Mouse (Mus musculus): ENCODE data around the gene Aldh16a1.
"Not testable (repeated sequence)": the region's sequence is repeated elsewhere in the genome, so short reads cannot be mapped to it uniquely, and the experiment has no call there.

Aldh16a1 gene

GRCm38 (mm10) chr7:45133446-45134159, 20.8 kb downstream of the Aldh16a1 start:
- DNase-seq (ENCODE audit: low spot score): no peak

DNA sequence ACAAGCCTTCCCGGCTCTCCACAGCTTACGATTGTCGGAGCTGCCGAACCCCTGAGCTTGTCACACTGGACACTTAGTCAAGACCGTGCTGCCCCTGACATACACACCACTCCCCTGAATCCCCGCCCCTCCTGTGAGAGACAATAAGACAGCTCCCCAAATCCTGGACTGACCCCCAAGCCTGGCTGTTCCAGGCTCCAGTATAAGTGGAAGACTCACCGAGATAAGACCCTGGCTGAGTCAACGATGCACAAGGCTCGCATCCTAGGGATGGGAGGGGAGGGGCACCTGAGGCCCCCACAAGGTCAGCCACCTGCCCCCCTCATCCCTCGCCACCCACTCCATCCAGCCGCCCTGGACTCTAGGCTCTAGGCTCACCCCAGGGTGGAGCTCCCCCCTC, 22.5 kb downstream of the Aldh16a1 start:
- DNase-seq (ENCODE audit: low spot score): no peak

DNA sequence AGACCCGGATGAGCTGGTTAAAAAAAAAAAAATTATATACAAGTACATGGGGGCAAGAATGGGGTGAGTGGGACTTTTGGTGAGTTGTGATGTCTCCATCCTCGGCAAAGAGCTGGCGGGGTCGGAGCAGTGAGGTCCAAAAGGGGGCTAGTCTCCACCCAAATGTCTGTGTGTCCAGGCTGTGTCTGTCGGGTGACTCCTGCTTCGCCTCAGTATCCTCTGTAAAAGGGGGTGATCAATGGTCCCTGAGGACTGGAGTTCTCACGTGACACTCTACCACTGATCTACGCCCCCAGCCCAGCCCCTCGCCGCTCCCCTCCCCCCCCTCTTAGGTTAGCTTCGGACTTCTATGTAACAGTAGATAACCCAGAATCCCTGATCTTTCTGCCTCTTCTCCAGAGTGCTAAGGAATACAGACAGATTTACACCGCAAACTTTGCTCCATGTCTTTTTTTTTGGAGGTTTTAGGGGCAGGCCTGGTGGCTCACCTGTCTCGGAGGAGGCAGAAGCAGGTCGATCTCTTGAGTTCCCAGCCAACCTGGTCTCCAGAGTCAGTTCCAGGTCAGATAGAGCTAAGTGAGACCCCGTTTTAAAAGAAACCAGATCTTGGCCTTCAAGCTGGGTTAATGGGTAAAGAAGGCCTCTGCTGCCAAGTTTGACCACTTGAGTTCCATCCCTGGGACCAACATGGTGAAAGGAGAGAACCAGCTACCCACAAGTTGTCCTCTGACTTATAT, 24.4 kb downstream of the Aldh16a1 start:
- DNase-seq (ENCODE audit: low spot score): no peak

GRCm38 (mm10) chr7:45129318-45129717, 25.1 kb downstream of the Aldh16a1 start:
- DNase-seq (ENCODE audit: low spot score): no peak

GRCm38 (mm10) chr7:45128624-45129246, 25.6 kb downstream of the Aldh16a1 start, which contains the start of gene Rpl13a:
Gene Rpl13a, minus strand, starts transcription at chr7:45128761.
- peak; percentile 99 for DNase-seq (ENCODE audit: low spot score)

DNA sequence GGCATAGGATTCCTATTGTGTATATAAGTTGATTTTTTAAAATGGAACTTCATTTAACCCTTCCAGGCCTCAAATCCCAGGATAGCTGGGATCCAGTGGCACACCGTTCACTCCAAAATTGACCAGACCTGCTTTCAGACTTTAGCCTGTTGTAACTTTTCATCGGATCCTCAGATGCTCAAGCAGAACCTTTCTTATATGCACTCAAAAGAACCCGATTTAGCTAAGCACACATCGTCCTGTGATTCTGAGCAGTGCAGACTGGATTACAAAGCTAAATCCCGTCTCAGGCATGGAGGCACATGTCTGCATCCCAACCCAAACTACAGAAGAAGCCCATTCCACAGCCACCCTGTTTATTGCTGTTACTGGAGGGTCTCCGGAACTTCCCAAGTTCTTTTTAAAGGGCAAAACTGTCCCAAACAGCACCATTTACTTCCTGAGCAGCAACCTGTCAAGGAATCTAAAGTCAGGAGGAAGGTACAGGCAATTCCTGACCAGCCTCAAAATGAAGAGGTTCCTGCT, 26.6 kb downstream of the Aldh16a1 start:
- no peak for DNase-seq (ENCODE audit: low spot score)

DNA sequence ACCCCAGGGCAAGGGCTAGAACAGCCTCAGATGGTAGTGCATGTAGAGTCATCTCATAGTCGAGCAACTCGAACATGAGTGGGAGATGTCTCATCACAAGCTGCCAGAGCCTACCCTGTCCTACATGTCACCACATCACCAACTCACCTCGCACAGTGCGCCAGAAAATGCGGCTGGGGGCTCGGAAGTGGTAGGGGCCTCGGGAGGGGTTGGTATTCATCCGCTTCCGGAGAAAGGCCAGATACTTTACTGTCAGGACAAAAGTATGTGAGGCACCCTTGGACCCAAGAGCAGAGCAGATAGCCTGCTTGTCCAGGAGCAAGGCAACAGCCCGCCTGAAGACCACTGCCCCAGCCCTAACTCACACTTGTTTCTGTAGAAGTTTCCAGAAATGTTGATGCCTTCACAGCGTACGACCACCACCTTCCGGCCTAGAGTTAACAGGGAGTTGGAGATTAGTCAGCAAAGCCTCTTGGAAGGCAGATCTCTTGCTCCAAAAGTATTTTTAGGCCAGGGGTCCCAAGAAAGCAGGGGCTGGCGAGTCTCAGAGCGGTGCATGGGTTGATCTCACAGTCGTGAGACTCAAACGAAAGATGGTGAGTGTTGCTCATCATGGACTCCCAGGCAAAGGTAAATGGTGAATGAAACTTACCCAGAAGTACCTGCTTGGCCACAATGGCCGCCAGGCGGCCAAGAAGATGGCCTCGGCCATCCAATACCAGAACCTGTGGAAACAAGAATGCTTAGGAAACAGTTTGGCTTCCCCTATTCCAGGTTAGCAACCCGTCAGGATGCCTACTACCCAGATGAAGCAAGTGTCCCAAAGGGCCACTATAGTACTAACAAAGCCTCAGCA, 27.3 kb downstream of the Aldh16a1 start:
- no peak for DNase-seq (ENCODE audit: low spot score)

DNA sequence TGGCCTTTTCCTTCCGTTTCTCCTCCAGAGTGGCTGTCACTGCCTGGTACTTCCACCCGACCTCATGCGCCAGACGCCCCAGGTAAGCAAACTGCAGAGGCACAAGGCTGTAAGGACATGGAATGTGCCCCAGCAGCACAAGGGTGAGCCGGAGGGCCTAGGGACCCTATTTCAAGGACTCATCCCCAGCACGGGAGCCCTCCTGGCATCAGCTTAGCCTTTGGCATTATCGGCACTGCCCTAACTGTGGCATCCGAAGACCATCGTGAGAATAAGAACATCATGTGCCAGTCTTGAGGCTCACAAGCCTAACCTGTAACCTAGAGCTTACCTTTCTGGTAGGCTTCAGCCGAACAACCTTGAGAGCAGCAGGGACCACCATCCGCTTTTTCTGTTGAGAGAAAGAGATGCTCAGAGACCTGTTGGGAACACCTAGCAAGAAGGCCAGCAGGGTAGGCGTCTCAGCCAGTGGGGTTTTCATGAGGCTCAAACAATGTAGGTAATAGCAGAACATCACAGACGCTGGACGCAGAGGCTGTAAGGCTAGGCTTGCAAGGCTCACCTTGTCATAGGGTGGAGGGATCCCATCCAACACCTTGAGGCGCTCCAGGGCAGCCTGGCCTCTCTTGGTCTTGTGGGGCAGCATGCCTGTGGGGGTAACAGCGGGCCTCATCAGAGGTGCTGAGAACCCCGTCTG, 28.1 kb downstream of the Aldh16a1 start:
- no peak for DNase-seq (ENCODE audit: low spot score)

- not testable (repeated sequence) for DNase-seq (ENCODE audit: low spot score)
These were observed 28.7 kb downstream of the Aldh16a1 start for GRCm38 (mm10) chr7:45125649-45126048.

GRCm38 (mm10) chr7:45125144-45125600, 29.2 kb downstream of the Aldh16a1 start:
- no peak for DNase-seq (ENCODE audit: low spot score)

DNA sequence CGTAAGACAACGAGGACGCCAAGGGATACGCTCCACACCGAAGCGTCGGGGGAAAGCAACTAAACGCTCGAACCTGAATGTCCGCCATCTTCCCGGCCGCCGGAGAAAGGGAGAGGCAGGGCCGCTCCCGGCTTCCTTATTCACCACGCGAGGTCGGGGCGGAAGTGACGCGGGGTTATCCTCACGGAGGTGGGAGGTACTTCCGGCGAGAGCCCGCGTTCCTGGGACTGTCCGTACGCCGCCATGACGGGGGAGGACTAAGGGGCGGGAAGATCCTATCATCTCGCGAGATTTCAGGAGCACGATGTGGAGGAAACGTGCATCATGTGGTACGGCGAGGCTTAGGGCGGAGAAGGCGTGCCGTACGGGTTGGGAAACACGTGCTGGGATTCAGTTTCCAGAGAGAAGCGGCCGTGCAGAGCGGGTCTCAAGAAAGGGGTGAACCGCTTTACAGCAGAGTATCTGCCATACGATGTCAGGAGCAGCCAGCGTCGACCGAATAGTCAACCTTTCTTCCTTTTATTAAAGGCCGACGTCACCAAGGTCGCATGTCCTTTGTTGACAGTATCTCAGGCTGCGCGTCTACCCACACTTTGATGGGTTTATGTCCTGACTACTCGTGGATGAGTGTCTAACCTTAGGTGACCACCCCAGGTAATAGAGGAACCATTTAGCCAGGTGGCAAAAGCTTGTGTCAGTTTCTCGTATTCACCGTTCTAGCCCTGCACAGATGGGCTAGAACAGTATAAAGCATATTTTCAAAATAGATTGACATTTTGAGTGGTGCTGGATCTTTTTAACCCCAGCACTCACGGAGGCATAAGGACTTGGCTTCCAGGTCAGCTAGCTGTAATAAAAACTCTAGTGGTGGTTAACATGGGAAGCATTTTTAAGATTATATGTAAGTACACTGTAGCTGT, 29.9 kb downstream of the Aldh16a1 start, which contains the start of gene Rps11:
TSS of gene Rps11 (minus strand) at position 216 of the 920 bp plus-strand sequence.
- DNase-seq (ENCODE audit: low spot score): peak; percentile 100

- no peak for DNase-seq (ENCODE audit: low spot score)
These were observed 31.2 kb downstream of the Aldh16a1 start for GRCm38 (mm10) chr7:45123186-45123570.

DNA sequence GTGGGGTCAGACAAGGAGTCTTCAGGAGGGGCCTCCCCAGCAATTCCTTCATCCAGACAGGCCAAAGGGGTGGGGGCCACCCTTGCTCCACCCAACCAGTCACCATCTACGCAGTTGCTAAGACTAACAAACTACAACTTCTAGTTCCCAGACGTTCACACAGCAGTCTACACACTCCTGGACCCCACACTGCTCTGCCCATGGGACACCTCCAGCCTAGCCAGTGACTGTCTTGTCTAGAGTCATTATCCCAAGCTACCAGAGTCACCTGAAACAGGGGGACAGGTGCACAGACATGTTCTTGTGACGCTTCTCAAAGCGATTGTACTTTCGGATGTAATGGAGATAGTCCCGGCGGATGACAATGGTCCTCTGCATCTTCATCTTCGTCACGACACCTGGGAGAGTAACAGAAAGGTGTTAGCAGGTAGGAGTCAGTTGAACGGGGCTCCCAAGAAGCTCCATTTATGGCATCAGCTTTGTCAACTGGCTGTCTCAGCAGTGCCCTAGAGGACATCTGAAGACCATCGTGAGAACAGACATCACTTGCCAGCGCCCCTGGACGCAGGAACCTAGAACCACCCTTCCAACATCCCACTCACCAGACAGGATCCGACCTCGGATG, 31.7 kb downstream of the Aldh16a1 start:
- no peak for DNase-seq (ENCODE audit: low spot score)

- no peak for DNase-seq (ENCODE audit: low spot score)
These were observed 32.4 kb downstream of the Aldh16a1 start for GRCm38 (mm10) chr7:45121966-45122365.

DNA sequence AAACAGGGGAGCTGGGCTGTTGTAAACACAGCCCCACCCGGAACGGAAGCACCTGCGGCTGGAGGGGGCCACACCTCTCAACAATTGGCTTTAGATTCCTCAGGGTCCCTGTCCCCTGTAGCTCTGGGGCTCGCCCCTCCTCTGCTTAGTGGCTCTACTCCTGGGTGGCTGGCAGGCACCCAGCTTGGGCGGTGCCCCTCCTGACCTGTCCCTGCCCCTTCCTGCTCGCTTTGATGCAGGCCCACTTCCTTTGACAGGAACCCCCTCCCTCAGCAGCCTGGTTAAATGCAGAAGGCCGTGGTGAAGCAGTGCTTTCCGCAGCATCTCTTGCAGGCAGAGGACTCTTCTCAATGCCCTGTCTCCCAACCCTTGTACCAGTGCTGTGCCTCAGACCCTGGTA, 33.0 kb downstream of the Aldh16a1 start:
- DNase-seq (ENCODE audit: low spot score): peak; percentile 86

DNA sequence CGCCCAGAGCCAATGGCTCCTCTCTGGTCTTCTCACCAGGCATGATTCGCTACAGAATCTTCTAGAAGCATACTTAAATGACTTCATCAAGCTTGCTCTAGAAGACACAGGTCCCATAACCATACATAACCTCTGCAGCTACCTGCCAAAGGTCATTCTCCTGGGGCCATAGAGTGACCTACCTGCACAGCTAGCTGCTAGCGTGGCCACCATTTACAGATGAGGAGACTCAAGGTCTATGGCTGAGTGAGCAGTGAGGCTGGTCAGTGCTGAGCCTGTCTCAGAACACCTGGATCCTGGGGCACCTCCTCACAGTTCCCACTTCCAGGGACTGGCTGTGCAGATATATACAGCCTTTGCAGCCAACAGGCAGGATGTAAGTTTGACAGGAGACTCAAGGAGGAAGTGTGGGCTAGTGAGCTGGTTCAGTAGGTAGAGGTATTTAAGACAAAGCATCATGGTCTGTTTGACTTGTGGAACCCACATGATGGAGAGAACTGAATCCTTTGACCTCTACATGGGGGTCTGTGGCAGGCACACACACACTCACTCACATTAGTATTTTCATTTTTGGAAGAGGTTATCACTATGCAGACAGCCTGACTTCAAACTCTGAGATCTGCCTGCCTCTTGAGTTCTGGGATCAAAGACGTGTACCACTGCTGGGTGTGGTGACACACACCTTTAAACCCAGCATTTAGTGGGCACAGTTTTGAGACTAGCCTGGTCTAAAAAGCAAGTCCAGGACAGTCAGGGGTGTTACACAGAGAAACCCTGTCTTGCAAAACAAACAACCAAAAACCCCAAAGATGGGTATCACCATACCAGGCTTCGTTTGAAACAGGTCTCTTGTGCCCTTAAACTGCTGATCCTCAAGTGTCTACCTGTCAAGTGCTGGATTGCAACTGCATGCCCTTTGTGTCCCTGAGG, 34.3 kb downstream of the Aldh16a1 start:
- no peak for DNase-seq (ENCODE audit: low spot score)

DNA sequence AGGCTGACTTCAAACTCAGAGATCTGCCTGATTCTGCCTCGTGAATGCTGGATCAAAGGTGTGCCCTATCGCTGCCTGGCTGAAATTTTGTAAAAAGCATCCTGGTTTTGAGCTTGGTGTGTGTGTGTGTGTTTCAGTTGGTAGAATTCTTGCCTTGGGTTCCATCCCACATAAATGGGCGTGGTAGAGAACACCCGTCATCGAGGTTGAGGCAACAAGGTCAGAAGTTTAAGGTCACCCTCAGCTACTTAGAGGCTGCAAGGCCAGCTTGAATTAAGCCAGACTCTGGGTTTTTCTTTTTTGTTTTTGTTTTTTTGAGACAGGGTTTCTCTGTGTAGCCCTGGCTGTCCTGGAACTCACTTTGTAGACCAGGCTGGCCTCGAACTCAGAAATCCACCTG, 36.0 kb downstream of the Aldh16a1 start:
- no peak for DNase-seq (ENCODE audit: low spot score)

DNA sequence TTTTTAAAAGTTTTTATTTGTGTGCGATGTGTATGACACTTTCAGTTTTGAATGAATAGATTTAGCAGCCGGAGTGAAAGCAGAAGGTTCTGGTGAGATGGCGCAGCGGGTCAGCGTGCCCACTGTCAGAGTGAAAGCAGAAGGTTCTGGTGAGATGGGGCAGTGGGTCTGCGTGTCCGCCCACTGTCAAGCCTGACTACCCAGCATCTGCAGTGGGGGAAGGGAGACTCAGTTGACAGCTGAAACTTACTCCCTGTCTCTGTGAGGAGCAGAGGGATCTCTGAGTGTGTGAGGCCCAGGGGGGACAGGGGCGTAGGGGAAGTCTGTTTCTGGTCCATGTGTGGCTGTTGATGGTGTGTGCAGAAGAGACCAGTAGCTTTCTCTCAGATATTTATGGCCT, 36.8 kb downstream of the Aldh16a1 start:
- DNase-seq (ENCODE audit: low spot score): no peak

All from lung, postnatal 25 days (tissue).